Mouse (Mus musculus) lung, adult 2 months (tissue): ENCODE results near the gene Ist1. TPM values are rescaled to one million over a fixed set of nuclear protein-coding genes. Genes with fewer than 3 reads are reported as not detected.

Source experiments
- DNase-seq: peaks from one replicate; pipeline ENCODE4 v3.0.0; 2022
- H3K4me1 ChIP-seq: fragments of 200-500 bp; 2 replicates; pipeline ENCODE4 v1.6.1; 2011; ENCODE audit warnings: low read length; ENCODE audit not compliant: control insufficient read depth, insufficient read depth
- H3K4me3 ChIP-seq: fragments of 200-500 bp; replicated peaks from 2 replicates; pipeline ENCODE3; 2011; ENCODE audit warnings: low read depth, mild to moderate bottlenecking, control low read depth, low read length; ENCODE audit errors: extremely low read depth
- CTCF ChIP-seq: fragments of 200-500 bp; IDR thresholded peaks from 2 replicates; pipeline ENCODE4 v1.5.1; 2011; ENCODE audit warnings: mild to moderate bottlenecking, low read length, control low read depth; ENCODE audit not compliant: insufficient read depth
- POLR2A ChIP-seq: fragments of 200-500 bp; IDR thresholded peaks from 2 replicates; pipeline ENCODE4 v1.6.1; 2011; ENCODE audit warnings: low read depth, mild to moderate bottlenecking, control low read depth, low read length, borderline replicate concordance; ENCODE audit errors: extremely low read depth
- WGBS: fragments of 180-500 bp; shearing (Covaris S2); methylation state at CpG from one replicate; pipeline ENCODE4 v1.1.7; 2018; 5-methylcytosine and 5-hydroxymethylcytosine counted together
- polyA plus RNA-seq: library from polyadenylated mRNA; depleted of rRNA; stranded (reverse); fragments of >200 nt; gene quantifications from 2 replicates; pipeline ENCODE4 v1.2.3, GENCODE M21; 2012

The Ist1 gene
- polyA plus RNA-seq, 1 experiment = 51.7 TPM

- H3K4me3 ChIP-seq = peak overlapping the region; percentile 1
- no peak for TF ChIP-seq CTCF
- no peak for TF ChIP-seq POLR2A
- DNase-seq = no peak
- 27% methylated on average over 5 of the region's 5 CpGs for WGBS
- peaks cover 9% of the 10 kb centered on the region; the same call in 1 of the 2 replicates for H3K4me1 ChIP-seq
Measured at GRCm38 (mm10) chr8:109691769-109692168, 1.3 kb downstream of the Ist1 start.

GRCm38 (mm10) chr8:109687248-109687647 lies 5.8 kb downstream of the Ist1 start:
- WGBS = 70% methylated on average over 5 of the region's 5 CpGs
- TF ChIP-seq POLR2A (no peak), CTCF (no peak)
- DNase-seq = no peak
- Histone ChIP-seq H3K4me3 (no peak overlapping the region), H3K4me1 (peaks cover 15% of the 10 kb centered on the region)

- DNase-seq = no peak
- H3K4me3 ChIP-seq = no peak overlapping the region
- H3K4me1 ChIP-seq = peaks cover 6% of the 10 kb centered on the region
- TF ChIP-seq CTCF (no peak), POLR2A (no peak)
- WGBS = 80% methylated on average over 5 of the region's 5 CpGs
Measured at GRCm38 (mm10) chr8:109682120-109682519, 10.9 kb downstream of the Ist1 start.

GRCm38 (mm10) chr8:109681535-109681934 lies 11.5 kb downstream of the Ist1 start:
- H3K4me1 ChIP-seq = peaks cover 6% of the 10 kb centered on the region
- whole genome bisulfite sequencing = 66% methylated on average over 3 of the region's 3 CpGs
- H3K4me3 ChIP-seq = no peak overlapping the region
- no peak for DNase-seq
- TF ChIP-seq CTCF (no peak), POLR2A (no peak)

GRCm38 (mm10) chr8:109675896-109676643 lies 17.0 kb downstream of the Ist1 start:
- no peaks in the 10 kb centered on the region for H3K4me1 ChIP-seq
- 93% methylated on average over 9 of the region's 9 CpGs for WGBS

GRCm38 (mm10) chr8:109673596-109673995 lies 19.5 kb downstream of the Ist1 start:
- no peak for TF ChIP-seq POLR2A
- WGBS = 91% methylated on average over 2 of the region's 2 CpGs
- Histone ChIP-seq H3K4me1 (no peaks in the 10 kb centered on the region), H3K4me3 (no peak overlapping the region)
- DNase-seq = no peak

More at GRCm38 (mm10) chr8:109675896-109676643, 17.0 kb downstream of the Ist1 start:
- H3K4me3 ChIP-seq = no peak overlapping the region
- no peak for TF ChIP-seq CTCF
- no peak for TF ChIP-seq POLR2A
- DNase-seq = no peak

- Histone ChIP-seq H3K4me3 (no peak overlapping the region), H3K4me1 (no peaks in the 10 kb centered on the region)
- WGBS = 85% methylated on average over 5 of the region's 5 CpGs
- no peak for DNase-seq
- TF ChIP-seq CTCF (no peak), POLR2A (no peak)
Measured at GRCm38 (mm10) chr8:109672656-109673055, 20.4 kb downstream of the Ist1 start.

- TF ChIP-seq CTCF (no peak), POLR2A (no peak)
- no peak for DNase-seq
- Histone ChIP-seq H3K4me3 (no peak overlapping the region), H3K4me1 (no peaks in the 10 kb centered on the region)
- WGBS = 72% methylated on average over 5 of the region's 5 CpGs
Measured at GRCm38 (mm10) chr8:109666616-109667015, 26.4 kb downstream of the Ist1 start.

GRCm38 (mm10) chr8:109662328-109662727 lies 30.7 kb downstream of the Ist1 start:
- TF ChIP-seq CTCF (no peak), POLR2A (no peak)
- 73% methylated on average over 3 of the region's 3 CpGs for WGBS
- no peak for DNase-seq

GRCm38 (mm10) chr8:109656860-109657259 lies 36.2 kb downstream of the Ist1 start:
- TF ChIP-seq CTCF (no peak), POLR2A (no peak)
- Histone ChIP-seq H3K4me3 (no peak overlapping the region), H3K4me1 (no peaks in the 10 kb centered on the region)
- 83% methylated on average over 3 of the region's 3 CpGs for whole genome bisulfite sequencing
- DNase-seq = no peak

More at GRCm38 (mm10) chr8:109662328-109662727, 30.7 kb downstream of the Ist1 start:
- Histone ChIP-seq H3K4me1 (no peaks in the 10 kb centered on the region), H3K4me3 (no peak overlapping the region)
